Mouse (Mus musculus) kidney, embryonic 14.5 days (tissue): ENCODE measurements around the gene Pitpnm3. TPM values are rescaled to one million over a fixed set of nuclear protein-coding genes. Genes with fewer than 3 reads are reported as not detected.

ENCODE experiments used
- ATAC-seq: fragments of 200-750 bp; cut with Nextera tagmentation; 2 replicates; pipeline ENCODE4 v1.8.0; 2017; ENCODE audit warnings: moderate number of reproducible peaks, mild to moderate bottlenecking, moderate TSS enrichment, moderate library complexity; ENCODE audit not compliant: low FRiP score, low TSS enrichment
- H3K27ac ChIP-seq: fragments of 300-500 bp; sonication (generic); 2 replicates; pipeline ENCODE4 v1.5.1; 2014; ENCODE audit warnings: low read depth, mild to moderate bottlenecking, low read length, moderate library complexity, mixed read lengths
- H3K27me3 ChIP-seq: fragments of 300-500 bp; sonication (generic); 2 replicates; pipeline ENCODE4 v1.6.1; 2014; ENCODE audit warnings: mild to moderate bottlenecking, low read length; ENCODE audit not compliant: control insufficient read depth, insufficient read depth
- H3K36me3 ChIP-seq: fragments of 300-500 bp; sonication (generic); 2 replicates; pipeline ENCODE4 v1.6.1; 2014; ENCODE audit warnings: low read length, mixed read lengths; ENCODE audit not compliant: control insufficient read depth, insufficient read depth
- H3K4me1 ChIP-seq: fragments of 300-500 bp; sonication (generic); 2 replicates; pipeline ENCODE4 v1.6.1; 2014; ENCODE audit warnings: low read length, mixed read lengths; ENCODE audit not compliant: control insufficient read depth, insufficient read depth
- H3K4me2 ChIP-seq: fragments of 300-500 bp; sonication (generic); replicated peaks from 2 replicates; pipeline ENCODE4 v1.6.1; 2014; ENCODE audit warnings: low read depth, mild to moderate bottlenecking, low read length
- H3K4me3 ChIP-seq: fragments of 300-500 bp; sonication (generic); 2 replicates; pipeline ENCODE4 v1.5.1; 2014; ENCODE audit warnings: mild to moderate bottlenecking, low read length
- H3K9ac ChIP-seq: fragments of 300-500 bp; sonication (generic); 2 replicates; pipeline ENCODE4 v1.6.1; 2014; ENCODE audit warnings: low read depth, mild to moderate bottlenecking, low read length, moderate library complexity
- H3K9me3 ChIP-seq: fragments of 300-500 bp; sonication (generic); 2 replicates; pipeline ENCODE4 v1.6.1; 2016; ENCODE audit warnings: low read length; ENCODE audit not compliant: control insufficient read depth
- WGBS: fragments of 180-500 bp; shearing (Covaris S2); extraction: QIAGEN DNeasy Blood & Tissue Kit; methylation state at CpG from one replicate; pipeline ENCODE4 v1.1.7; 2014; 5-methylcytosine and 5-hydroxymethylcytosine counted together
- polyA plus RNA-seq: library from polyadenylated mRNA; unstranded; fragments of >200 nt; fragmentation: Nextera tagmentation; extraction: Ambion mirVana; gene quantifications from 2 replicates; pipeline ENCODE4 v1.2.1, GENCODE M21; 2014

Gene Pitpnm3
- polyA plus RNA-seq, 1 experiment from 2014 or later = 0.09 TPM

DNA sequence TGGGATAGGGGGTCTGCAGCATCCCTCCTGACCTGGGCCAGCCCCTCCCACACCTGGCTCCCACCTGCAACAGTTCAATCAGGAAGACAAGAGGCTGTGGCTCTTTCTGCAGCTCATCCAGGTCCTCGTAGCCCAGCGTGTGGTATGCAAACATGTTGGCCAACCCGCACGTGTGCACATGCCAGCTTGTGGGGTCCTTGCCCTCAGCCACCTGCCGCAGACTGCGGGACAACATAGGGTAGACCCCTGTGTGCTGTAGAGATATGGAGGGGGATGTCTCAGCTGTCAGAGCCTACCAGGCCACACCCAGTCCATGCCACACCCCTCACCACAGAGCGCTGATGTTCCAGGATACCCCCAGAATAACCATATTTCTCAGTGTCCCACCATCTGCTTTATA is 104.2 kb downstream of the Pitpnm3 start:
- H3K4me3 ChIP-seq = no peak overlapping the region
- no peak for ATAC-seq
- H3K36me3 ChIP-seq = no peaks in the 10 kb centered on the region
- no peak overlapping the region for H3K4me2 ChIP-seq
- WGBS = 90% methylated on average over 7 of the region's 7 CpGs
- H3K27me3 ChIP-seq = peaks cover 10% of the 10 kb centered on the region
- H3K9ac ChIP-seq = no peak overlapping the region
- H3K4me1 ChIP-seq = no peaks in the 10 kb centered on the region
- no peak overlapping the region for H3K27ac ChIP-seq
- H3K9me3 ChIP-seq = no peaks in the 10 kb centered on the region

DNA sequence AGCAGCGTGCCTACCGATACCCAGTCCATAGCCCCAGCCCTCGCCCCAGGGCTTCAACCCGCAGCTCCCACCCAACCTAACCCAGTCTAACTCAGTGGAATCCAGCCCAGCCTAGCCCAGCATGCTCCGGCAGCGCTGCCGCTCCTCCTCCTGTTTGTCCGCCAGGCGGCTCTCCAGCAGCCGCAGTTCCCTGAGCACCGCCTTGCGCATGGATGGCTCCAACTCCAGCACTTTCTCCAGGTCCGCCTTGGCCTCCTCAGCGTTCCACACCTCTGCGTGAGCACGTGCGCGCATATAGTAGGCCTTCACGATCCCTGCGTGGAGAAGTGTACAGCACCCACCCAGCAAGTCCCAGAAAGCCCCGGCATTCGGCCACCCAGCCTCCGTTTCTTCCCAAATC is 106.4 kb downstream of the Pitpnm3 start:
- Histone ChIP-seq H3K9ac (no peak overlapping the region), H3K27ac (no peak overlapping the region), H3K27me3 (peaks cover 10% of the 10 kb centered on the region), H3K4me3 (no peak overlapping the region), H3K4me2 (no peak overlapping the region), H3K9me3 (no peaks in the 10 kb centered on the region), H3K4me1 (no peaks in the 10 kb centered on the region), H3K36me3 (no peaks in the 10 kb centered on the region)
- WGBS = 20% methylated on average over 23 of the region's 23 CpGs
- no peak for ATAC-seq

DNA sequence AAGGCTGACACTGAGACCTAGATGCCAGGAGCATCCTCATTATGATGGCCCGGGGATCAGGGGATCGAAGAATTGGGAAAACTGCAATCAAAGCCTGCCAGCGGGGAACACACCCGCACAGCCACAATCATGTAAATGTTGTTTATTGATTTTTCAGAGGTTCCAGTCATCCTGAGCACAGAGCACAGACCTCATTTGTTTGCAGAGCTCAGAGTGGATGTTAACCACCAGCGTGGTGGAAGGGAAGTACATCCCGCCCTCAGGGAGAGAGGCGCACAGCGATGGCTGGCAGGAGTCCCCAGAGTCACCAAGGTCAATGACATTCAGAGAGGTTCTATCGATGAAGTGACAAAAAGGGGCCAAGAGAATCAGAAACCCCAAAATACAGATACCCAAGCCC is 107.7 kb downstream of the Pitpnm3 start:
- H3K27ac ChIP-seq = no peak overlapping the region
- no peak overlapping the region for H3K9ac ChIP-seq
- H3K4me2 ChIP-seq = no peak overlapping the region
- no peaks in the 10 kb centered on the region for H3K4me1 ChIP-seq
- H3K27me3 ChIP-seq = peaks cover 10% of the 10 kb centered on the region
- no peak overlapping the region for H3K4me3 ChIP-seq
- 92% methylated on average over 9 of the region's 9 CpGs for WGBS
- no peaks in the 10 kb centered on the region for H3K36me3 ChIP-seq
- no peak for ATAC-seq
- H3K9me3 ChIP-seq = no peaks in the 10 kb centered on the region

DNA sequence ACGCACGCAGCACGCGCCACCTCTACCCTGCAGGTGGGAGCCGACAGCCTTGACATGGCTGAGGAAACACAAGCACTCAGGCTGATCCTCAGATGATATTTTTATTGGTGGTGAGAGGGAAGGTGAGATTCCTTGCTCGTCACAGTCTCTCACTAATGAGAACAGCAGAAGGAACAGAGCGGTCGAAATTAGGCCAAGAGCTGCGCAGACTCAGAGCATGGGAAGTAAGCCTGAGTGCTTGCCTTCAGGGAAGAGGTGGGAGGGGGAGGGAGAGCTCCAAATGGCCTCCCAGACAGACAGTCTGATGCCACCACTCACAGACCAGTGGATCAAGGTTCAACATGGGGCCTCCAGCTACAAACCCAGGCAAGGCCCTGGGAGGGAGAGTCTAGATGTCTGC is 109.1 kb downstream of the Pitpnm3 start:
- H3K27me3 ChIP-seq = peaks cover 10% of the 10 kb centered on the region
- H3K4me3 ChIP-seq = no peak overlapping the region
- no peaks in the 10 kb centered on the region for H3K4me1 ChIP-seq
- no peak overlapping the region for H3K27ac ChIP-seq
- ATAC-seq = no peak
- no peaks in the 10 kb centered on the region for H3K36me3 ChIP-seq
- no peak overlapping the region for H3K4me2 ChIP-seq
- WGBS = 63% methylated on average over 9 of the region's 9 CpGs
- H3K9me3 ChIP-seq = no peaks in the 10 kb centered on the region
- no peak overlapping the region for H3K9ac ChIP-seq

DNA sequence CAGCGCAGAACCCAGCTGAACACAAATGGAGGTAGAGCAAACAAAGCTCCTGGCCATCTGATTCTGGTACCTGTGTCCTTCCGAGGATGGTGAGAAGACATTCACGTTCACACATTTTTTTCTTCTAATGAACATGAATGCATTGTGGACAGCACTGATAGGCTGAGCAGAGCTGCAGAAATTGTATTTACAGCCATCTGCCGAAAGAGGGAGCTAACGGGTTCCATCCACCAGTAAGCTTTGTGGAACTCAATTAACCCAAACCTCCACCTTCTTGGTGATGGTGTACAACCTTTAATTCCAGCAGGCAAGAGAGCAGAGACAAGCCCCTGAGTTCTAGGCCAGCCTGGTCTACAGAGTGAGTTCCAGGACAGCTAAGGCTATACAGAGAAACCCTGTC is 109.7 kb downstream of the Pitpnm3 start:
- Histone ChIP-seq H3K27me3 (peaks cover 10% of the 10 kb centered on the region), H3K36me3 (no peaks in the 10 kb centered on the region), H3K4me2 (no peak overlapping the region), H3K27ac (no peak overlapping the region), H3K9me3 (no peaks in the 10 kb centered on the region), H3K4me3 (no peak overlapping the region), H3K4me1 (no peaks in the 10 kb centered on the region), H3K9ac (no peak overlapping the region)
- WGBS = 47% methylated on average over 5 of the region's 5 CpGs
- no peak for ATAC-seq

DNA sequence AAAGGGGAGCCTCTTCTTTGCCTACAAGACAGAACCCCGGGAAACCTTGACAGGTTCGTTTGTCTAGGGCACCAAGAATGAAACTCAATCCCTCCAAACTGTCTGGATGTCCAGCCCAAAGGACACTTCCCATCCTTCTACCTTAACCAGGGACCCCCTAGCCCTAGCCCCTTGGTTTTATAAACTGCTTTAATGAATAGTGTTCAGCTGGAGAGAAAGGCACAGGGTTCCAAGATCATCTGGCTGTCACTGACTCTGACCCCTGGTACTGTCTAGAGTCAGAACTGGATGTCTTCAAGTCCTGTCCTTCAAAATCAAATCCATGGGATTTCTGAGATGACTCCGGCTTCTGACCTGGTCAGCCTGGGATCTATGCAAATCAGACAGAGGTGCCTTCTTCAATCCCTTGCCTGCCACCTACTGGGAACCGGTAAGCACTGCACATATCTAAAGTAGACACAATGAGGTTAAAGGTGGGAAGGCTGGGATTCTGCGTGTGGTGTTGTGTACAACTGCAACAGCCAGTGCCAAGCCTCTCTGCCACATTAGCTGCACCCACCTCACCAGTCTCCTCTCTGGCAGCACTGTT is 111.3 kb downstream of the Pitpnm3 start:
- WGBS = 16% methylated on average over 5 of the region's 5 CpGs
- H3K4me2 ChIP-seq = no peak overlapping the region
- H3K27ac ChIP-seq = no peak overlapping the region
- H3K9me3 ChIP-seq = no peaks in the 10 kb centered on the region
- no peaks in the 10 kb centered on the region for H3K4me1 ChIP-seq
- H3K36me3 ChIP-seq = no peaks in the 10 kb centered on the region
- ATAC-seq = no peak
- no peak overlapping the region for H3K9ac ChIP-seq
- no peak overlapping the region for H3K4me3 ChIP-seq
- peaks cover 4% of the 10 kb centered on the region for H3K27me3 ChIP-seq

DNA sequence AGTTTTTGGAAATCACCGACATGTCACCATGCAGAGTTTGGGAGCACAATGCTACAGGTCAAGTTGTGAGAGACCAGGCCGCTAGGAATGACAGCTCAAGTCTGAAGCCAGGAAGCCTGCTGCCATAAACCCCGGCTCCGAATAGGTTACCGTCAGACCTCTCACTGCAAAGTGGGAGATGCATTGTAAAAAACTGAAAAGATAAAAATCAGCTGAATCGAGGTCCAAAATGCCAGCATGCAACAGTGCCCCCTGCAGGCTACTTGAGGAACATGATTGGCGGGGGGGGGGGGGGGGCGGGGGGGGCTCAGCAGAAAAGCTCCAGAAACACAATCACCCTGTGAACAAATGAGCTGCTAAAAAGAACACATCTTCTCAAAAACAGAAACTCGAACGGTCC is 112.0 kb downstream of the Pitpnm3 start:
- WGBS = 26% methylated on average over 9 of the region's 10 CpGs
- H3K36me3 ChIP-seq = no peaks in the 10 kb centered on the region
- ATAC-seq = no peak

DNA sequence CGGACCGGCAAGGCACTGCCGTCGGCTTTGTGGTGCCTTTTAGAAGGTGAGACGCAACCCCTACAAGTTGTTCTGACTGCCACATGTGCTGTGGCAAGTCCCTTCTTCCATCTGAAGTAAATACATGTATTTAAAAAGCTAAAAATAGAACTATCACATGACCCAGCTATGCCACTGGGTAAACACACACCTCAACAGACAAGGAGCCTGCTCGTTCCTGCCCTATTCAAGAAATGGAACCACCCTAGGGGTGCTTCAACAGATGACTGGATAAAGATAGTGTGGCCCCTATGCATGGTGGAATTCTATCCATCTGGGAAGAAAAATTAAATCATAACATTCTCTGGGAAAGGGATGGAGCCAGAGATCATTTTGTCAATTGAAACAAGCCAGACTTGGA is 112.8 kb downstream of the Pitpnm3 start:
- H3K36me3 ChIP-seq = no peaks in the 10 kb centered on the region
- H3K9ac ChIP-seq = no peak overlapping the region
- H3K4me1 ChIP-seq = no peaks in the 10 kb centered on the region
- no peak overlapping the region for H3K4me3 ChIP-seq
- no peak for ATAC-seq
- H3K27me3 ChIP-seq = no peaks in the 10 kb centered on the region; the same call in 1 of the 2 replicates
- 87% methylated on average over 6 of the region's 6 CpGs for WGBS
- no peak overlapping the region for H3K4me2 ChIP-seq
- H3K9me3 ChIP-seq = no peaks in the 10 kb centered on the region
- no peak overlapping the region for H3K27ac ChIP-seq

More for the DNA sequence above, 112.0 kb downstream of the Pitpnm3 start:
- H3K9me3 ChIP-seq = no peaks in the 10 kb centered on the region
- H3K4me2 ChIP-seq = no peak overlapping the region
- no peaks in the 10 kb centered on the region for H3K4me1 ChIP-seq
- no peak overlapping the region for H3K4me3 ChIP-seq
- no peak overlapping the region for H3K27ac ChIP-seq
- H3K27me3 ChIP-seq = no peaks in the 10 kb centered on the region; the same call in 1 of the 2 replicates
- no peak overlapping the region for H3K9ac ChIP-seq

DNA sequence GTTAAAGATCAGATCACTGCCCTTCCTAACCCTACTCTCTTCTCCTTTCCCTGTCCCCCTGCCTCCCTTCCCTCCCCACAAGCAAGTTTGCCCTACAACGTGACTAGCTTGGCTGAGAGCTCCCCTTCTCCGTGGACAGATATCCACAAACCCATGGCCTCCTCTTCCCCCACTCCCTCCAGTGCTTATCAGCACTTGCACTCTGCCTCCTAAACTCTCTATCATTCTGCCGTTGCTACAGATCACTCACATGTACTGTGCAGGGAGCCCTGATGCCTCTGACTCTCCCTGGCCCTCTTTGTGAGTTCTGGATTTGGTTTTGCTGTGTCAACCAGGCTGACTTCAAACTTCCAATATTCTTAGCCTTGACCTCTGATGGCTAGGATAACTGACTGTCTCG is 114.6 kb downstream of the Pitpnm3 start:
- WGBS = 72% methylated on average over 4 of the region's 4 CpGs

More for the DNA sequence above, 114.6 kb downstream of the Pitpnm3 start:
- ATAC-seq = no peak
- H3K4me2 ChIP-seq = no peak overlapping the region
- no peaks in the 10 kb centered on the region for H3K36me3 ChIP-seq
- H3K4me3 ChIP-seq = no peak overlapping the region
- H3K4me1 ChIP-seq = no peaks in the 10 kb centered on the region
- no peaks in the 10 kb centered on the region for H3K27me3 ChIP-seq
- H3K27ac ChIP-seq = no peak overlapping the region
- H3K9ac ChIP-seq = no peak overlapping the region
- H3K9me3 ChIP-seq = no peaks in the 10 kb centered on the region
